Mouse (Mus musculus) erythroblast, embryonic 14.5 days (primary cell): ENCODE measurements at regions not wholly inside any gene's neighbourhood (a gene's known extent, or its start where the extent isn't known, plus 50 kb on each side); places are given as distances from the start of the nearest gene placed in this dataset.

ENCODE experiments used
- GATA1 ChIP-seq: IDR thresholded peaks from 2 replicates; pipeline ENCODE4 v1.6.1; 2012; ENCODE audit warnings: low read length, inconsistent platforms, mixed read lengths
- TAL1 ChIP-seq: IDR thresholded peaks from 3 replicates; pipeline ENCODE4 v1.6.1; 2012; ENCODE audit warnings: low read length, inconsistent platforms, mixed read lengths

GRCm38 (mm10) chr15:8868021-8868420, 99.7 kb upstream of the Ranbp3l start:
- TF ChIP-seq GATA1 (no peak), TAL1 (no peak)
